Mouse (Mus musculus): ENCODE measurements around the gene Gm17720. TPM values are rescaled to one million over a fixed set of nuclear protein-coding genes. Genes with fewer than 3 reads are reported as not detected.

The Gm17720 gene
- polyA plus RNA-seq, 1 experiment from 2014 or later, result not detected

- ATAC-seq (no peak), DNase-seq (no peak)
- whole genome bisulfite sequencing (ENCODE audit: insufficient replicate concordance), result 69% methylated on average over 8 of the region's 8 CpGs
- Histone ChIP-seq H3K27me3 (ENCODE audit: insufficient read depth, low read length) (no peaks in the 10 kb centered on the region), H3K9me3 (ENCODE audit: low read length) (no peaks in the 10 kb centered on the region), H3K36me3 (replicated peaks; ENCODE audit: insufficient read depth, low read length) (no peaks in the 10 kb centered on the region), H3K9ac (replicated peaks) (no peak overlapping the region), H3K4me3 (ENCODE audit: low read depth, low read length) (no peak overlapping the region), H3K4me2 (ENCODE audit: low read depth, low read length) (no peak overlapping the region), H3K27ac (ENCODE audit: low read depth) (no peak overlapping the region), H3K4me1 (ENCODE audit: insufficient read depth) (peaks cover 2% of the 10 kb centered on the region; the same call in 1 of the 2 replicates)
- TF ChIP-seq CTCF (IDR thresholded peaks at IDR 0.05; ENCODE audit: low read depth) (no peak), EP300 (IDR thresholded peaks at IDR 0.05; ENCODE audit: low read depth) (no peak)
These were observed 28.1 kb downstream of the Gm17720 start for GRCm38 (mm10) chr8:110074496-110074895.

- Histone ChIP-seq H3K4me3 (ENCODE audit: low read depth, low read length) (no peak overlapping the region), H3K27ac (ENCODE audit: low read depth) (no peak overlapping the region), H3K9me3 (ENCODE audit: low read length) (no peaks in the 10 kb centered on the region), H3K4me1 (ENCODE audit: insufficient read depth) (no peaks in the 10 kb centered on the region), H3K27me3 (ENCODE audit: insufficient read depth, low read length) (no peaks in the 10 kb centered on the region), H3K4me2 (ENCODE audit: low read depth, low read length) (no peak overlapping the region), H3K9ac (replicated peaks) (no peak overlapping the region), H3K36me3 (replicated peaks; ENCODE audit: insufficient read depth, low read length) (no peaks in the 10 kb centered on the region)
- 17% methylated on average over 9 of the region's 9 CpGs for WGBS (ENCODE audit: insufficient replicate concordance)
- TF ChIP-seq CTCF (IDR thresholded peaks at IDR 0.05; ENCODE audit: low read depth), result peak; percentile 93
- no peak for TF ChIP-seq EP300 (IDR thresholded peaks at IDR 0.05; ENCODE audit: low read depth)
- DNase-seq, result peak; percentile 71
- peak; percentile 68 for ATAC-seq
These were observed 31.0 kb downstream of the Gm17720 start for GRCm38 (mm10) chr8:110071600-110071999.

DNA sequence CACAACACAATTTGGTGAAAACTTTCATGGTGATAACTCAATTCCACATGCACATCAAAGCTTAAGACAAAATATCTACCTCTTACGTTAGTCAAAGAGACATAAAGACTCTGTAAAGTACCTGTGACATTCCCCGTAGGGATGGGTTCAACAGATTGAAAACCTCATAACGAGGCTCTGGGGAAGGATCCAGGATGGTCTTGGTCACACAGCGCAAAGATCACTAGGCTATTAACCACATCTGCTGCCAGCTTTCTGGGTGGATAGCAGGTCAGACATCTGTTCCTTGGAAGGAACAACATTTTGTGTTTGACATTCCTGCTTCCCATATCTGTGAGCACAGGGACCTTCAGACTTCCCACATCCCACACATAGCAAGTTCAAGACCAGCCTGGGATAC, 32.8 kb downstream of the Gm17720 start:
- Histone ChIP-seq H3K36me3 (replicated peaks; ENCODE audit: insufficient read depth, low read length) (no peaks in the 10 kb centered on the region), H3K9ac (replicated peaks) (no peak overlapping the region), H3K27me3 (ENCODE audit: insufficient read depth, low read length) (no peaks in the 10 kb centered on the region), H3K27ac (ENCODE audit: low read depth) (no peak overlapping the region), H3K4me3 (ENCODE audit: low read depth, low read length) (no peak overlapping the region), H3K9me3 (ENCODE audit: low read length) (no peaks in the 10 kb centered on the region), H3K4me2 (ENCODE audit: low read depth, low read length) (no peak overlapping the region), H3K4me1 (ENCODE audit: insufficient read depth) (no peaks in the 10 kb centered on the region)
- no peak for ATAC-seq
- TF ChIP-seq EP300 (IDR thresholded peaks at IDR 0.05; ENCODE audit: low read depth) (no peak), CTCF (IDR thresholded peaks at IDR 0.05; ENCODE audit: low read depth) (no peak)
- 73% methylated on average over 4 of the region's 4 CpGs for WGBS (ENCODE audit: insufficient replicate concordance)
- DNase-seq, result no peak

DNA sequence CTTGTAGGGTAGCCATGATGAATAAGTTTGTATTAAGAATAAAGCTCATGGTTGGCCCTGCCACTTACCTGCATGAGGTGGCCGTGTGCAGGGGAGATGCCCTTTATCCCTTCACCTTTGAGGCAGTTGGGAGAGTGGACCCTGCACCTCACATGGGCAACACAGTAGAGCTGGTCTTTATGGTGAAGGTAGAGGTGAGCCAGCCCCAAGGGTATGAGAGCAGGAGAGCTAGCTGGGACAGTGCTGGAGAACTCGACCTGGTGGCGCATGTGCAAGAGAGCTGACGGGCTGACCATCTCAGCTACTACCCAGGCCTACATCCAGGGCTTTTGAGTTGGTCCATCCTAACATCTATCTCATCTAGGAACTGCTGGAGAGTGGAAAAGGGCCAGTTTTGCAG, 36.9 kb downstream of the Gm17720 start:
- TF ChIP-seq EP300 (IDR thresholded peaks at IDR 0.05; ENCODE audit: low read depth) (no peak), CTCF (IDR thresholded peaks at IDR 0.05; ENCODE audit: low read depth) (no peak)
- no peak for ATAC-seq
- Histone ChIP-seq H3K27me3 (ENCODE audit: insufficient read depth, low read length) (no peaks in the 10 kb centered on the region), H3K9me3 (ENCODE audit: low read length) (peaks cover 5% of the 10 kb centered on the region; the same call in 1 of the 2 replicates), H3K4me2 (ENCODE audit: low read depth, low read length) (no peak overlapping the region), H3K36me3 (replicated peaks; ENCODE audit: insufficient read depth, low read length) (no peaks in the 10 kb centered on the region), H3K4me3 (ENCODE audit: low read depth, low read length) (no peak overlapping the region), H3K4me1 (ENCODE audit: insufficient read depth) (no peaks in the 10 kb centered on the region), H3K27ac (ENCODE audit: low read depth) (no peak overlapping the region), H3K9ac (replicated peaks) (no peak overlapping the region)
- 78% methylated on average over 4 of the region's 4 CpGs for WGBS (ENCODE audit: insufficient replicate concordance)
- DNase-seq, result no peak

DNA sequence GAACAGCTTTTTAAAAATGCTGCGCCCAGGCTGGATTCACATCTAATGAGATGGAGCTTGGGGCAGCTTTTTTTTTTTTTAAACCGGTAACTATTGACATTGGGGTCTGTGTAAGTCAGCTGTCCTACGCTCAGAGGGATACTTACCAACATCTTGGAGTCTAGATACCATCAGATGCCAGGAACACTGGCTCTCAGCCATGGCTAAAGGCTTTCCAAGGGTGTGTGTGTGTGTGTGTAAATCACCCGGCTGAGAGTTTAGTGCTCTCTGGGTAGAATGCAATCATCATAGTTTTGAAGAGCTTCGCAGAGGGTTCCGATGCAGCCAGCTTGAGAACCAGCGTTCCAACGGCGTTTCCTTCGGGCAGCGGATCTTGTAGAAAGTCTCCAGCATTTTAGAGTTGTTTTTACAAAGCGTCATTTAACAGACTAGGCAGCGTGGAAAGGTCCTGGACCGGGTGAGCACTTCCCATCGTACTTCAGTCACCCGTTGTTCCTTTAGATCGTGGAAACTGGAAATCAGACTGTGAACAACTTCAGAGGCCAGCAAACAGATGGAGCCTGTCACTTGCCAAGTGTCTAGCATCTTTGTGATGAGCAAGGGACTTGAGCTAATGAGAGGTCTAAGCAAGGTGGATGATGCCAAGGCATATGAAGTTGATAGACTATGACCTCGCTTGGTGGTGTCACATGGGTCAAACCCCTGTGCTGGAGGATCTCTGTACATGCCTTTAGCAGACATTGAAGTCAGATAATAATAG, 37.8 kb downstream of the Gm17720 start:
- 88% methylated on average over 18 of the region's 18 CpGs for WGBS (ENCODE audit: insufficient replicate concordance)
- Histone ChIP-seq H3K9ac (replicated peaks) (no peak overlapping the region), H3K4me1 (ENCODE audit: insufficient read depth) (no peaks in the 10 kb centered on the region), H3K4me3 (ENCODE audit: low read depth, low read length) (no peak overlapping the region), H3K4me2 (ENCODE audit: low read depth, low read length) (no peak overlapping the region), H3K9me3 (ENCODE audit: low read length) (peaks cover 5% of the 10 kb centered on the region; the same call in 1 of the 2 replicates), H3K27me3 (ENCODE audit: insufficient read depth, low read length) (no peaks in the 10 kb centered on the region), H3K36me3 (replicated peaks; ENCODE audit: insufficient read depth, low read length) (no peaks in the 10 kb centered on the region), H3K27ac (ENCODE audit: low read depth) (no peak overlapping the region)
- DNase-seq, result no peak
- ATAC-seq, result no peak
- no peak for TF ChIP-seq CTCF (IDR thresholded peaks at IDR 0.05; ENCODE audit: low read depth)
- TF ChIP-seq EP300 (IDR thresholded peaks at IDR 0.05; ENCODE audit: low read depth), result no peak

DNA sequence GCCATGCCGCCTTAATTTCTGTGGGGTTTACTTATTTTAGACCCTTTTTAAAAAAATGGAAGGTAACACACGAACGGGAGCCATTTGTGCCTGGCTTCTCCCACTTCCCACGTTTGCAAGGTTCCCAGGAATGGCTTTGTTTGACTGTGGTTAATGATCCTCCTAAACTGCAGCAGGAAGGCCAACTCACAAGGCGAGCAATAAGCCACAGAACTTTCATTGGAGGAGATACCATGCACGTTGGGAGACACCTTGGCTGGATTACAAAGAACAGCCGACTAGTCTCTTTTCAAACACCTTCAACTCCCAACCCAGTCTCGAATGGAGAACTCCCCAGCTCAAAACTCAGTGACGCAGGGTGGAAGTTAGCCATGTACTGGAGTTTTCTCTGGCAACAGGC, 38.4 kb downstream of the Gm17720 start:
- no peak overlapping the region for H3K9ac ChIP-seq (replicated peaks)
- TF ChIP-seq EP300 (IDR thresholded peaks at IDR 0.05; ENCODE audit: low read depth) (no peak), CTCF (IDR thresholded peaks at IDR 0.05; ENCODE audit: low read depth) (no peak)
- no peak overlapping the region for H3K4me2 ChIP-seq (ENCODE audit: low read depth, low read length)
- no peaks in the 10 kb centered on the region for H3K4me1 ChIP-seq (ENCODE audit: insufficient read depth)
- no peaks in the 10 kb centered on the region for H3K27me3 ChIP-seq (ENCODE audit: insufficient read depth, low read length)
- peaks cover 5% of the 10 kb centered on the region; the same call in 1 of the 2 replicates for H3K9me3 ChIP-seq (ENCODE audit: low read length)
- ATAC-seq (no peak), DNase-seq (no peak)
- no peak overlapping the region for H3K4me3 ChIP-seq (ENCODE audit: low read depth, low read length)
- H3K36me3 ChIP-seq (replicated peaks; ENCODE audit: insufficient read depth, low read length), result no peaks in the 10 kb centered on the region
- WGBS (ENCODE audit: insufficient replicate concordance), result 48% methylated on average over 9 of the region's 9 CpGs
- H3K27ac ChIP-seq (ENCODE audit: low read depth), result no peak overlapping the region
